Mouse (Mus musculus): Measurements from ENCODE around the gene Ttll11. TPM values are rescaled to one million over a fixed set of nuclear protein-coding genes. Genes with fewer than 3 reads are reported as not detected.

Gene Ttll11
- total RNA-seq (2023), result 1.4 TPM

DNA sequence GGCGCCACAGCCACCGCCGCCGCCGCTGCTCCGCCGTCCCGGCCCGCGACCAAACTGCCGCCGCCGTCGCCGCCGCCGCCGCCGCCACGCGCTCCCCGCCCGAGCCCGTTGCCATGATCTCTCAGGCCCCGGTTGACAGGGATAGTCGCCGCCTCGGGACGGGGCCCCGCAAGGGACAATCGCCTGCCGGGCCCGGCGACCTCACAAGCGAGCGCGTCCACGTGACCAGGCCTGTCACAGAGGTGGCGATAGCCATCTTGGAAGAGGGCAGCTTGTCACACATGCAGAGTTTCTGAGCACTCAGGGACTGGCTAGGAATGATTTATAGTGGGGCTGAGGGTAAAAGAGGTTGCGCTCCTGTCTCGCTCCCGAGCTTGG is at the start of gene Ttll11:
Gene Ttll11 (minus strand): TSS at position 270 of the 378 bp plus-strand sequence.

Other genes starting within 250 kb of the Ttll11 start
- 39.7 TPM for gene Ndufa8, start 69.5 kb upstream of the Ttll11 start, total RNA-seq (2023)
- gene Morn5, start 69.5 kb upstream of the Ttll11 start, total RNA-seq (2023), result not detected
- gene Lhx6, start 125.5 kb upstream of the Ttll11 start, total RNA-seq (2023), result not detected
- gene Mrrf, start 156.5 kb upstream of the Ttll11 start, total RNA-seq (2023), result 8.3 TPM
- gene Rbm18, start 156.9 kb upstream of the Ttll11 start, total RNA-seq (2023), result 47.3 TPM